Mouse (Mus musculus): ENCODE results near the gene Setd1a. TPM values are rescaled to one million over a fixed set of nuclear protein-coding genes. Genes with fewer than 3 reads are reported as not detected.
"Not testable (repeated sequence)": the region's sequence is repeated elsewhere in the genome, so short reads cannot be mapped to it uniquely, and the experiment has no call there.

The Setd1a gene
- total RNA-seq, 2 experiments from 2014 or later: 46.2 to 47.4 TPM

DNA sequence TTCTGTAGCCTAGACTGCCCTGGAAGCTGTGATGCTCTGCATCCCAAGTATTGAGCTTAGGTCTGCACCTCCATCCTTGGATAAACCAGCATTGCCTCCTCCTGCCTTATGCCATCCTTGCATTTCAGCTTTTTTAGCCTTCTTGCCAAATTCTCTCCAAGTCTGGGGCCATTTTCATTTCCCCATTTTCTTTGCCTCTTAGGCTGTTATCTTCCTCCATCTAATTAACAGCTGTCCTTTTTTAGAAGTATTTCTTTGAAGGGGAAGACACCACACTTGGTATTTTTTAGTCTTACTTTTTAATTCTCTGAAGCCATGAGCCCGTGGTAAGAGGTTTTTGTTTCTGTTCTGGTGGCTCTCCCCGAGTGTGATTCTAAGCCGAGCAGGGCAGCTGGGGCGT lies 12.8 kb upstream of the Setd1a start:
- intact Hi-C loops (cut with DNase I): no loop called here
- no peak for DNase-seq

DNA sequence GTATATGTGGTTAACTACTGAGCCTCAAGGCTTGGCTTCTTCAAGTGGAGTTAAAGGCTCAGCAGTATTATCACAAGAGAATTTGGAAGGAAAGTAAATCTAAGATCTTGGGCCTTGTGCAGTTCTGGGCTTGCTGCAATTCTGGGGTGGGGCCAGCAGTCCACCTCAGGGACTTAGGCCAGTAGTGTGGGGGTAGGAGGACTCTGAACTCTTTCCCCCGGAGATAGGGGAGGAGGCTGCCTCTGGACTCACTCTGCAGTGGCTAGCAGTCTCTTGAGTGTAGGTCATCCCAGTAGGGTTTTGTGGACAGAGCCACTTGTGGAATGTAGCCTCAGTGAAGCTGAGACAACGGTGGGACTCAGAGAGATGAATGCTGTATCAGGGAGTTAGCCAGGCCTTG lies 10.7 kb upstream of the Setd1a start:
- no peak for DNase-seq
- intact Hi-C loops (cut with DNase I): no loop called here

DNA sequence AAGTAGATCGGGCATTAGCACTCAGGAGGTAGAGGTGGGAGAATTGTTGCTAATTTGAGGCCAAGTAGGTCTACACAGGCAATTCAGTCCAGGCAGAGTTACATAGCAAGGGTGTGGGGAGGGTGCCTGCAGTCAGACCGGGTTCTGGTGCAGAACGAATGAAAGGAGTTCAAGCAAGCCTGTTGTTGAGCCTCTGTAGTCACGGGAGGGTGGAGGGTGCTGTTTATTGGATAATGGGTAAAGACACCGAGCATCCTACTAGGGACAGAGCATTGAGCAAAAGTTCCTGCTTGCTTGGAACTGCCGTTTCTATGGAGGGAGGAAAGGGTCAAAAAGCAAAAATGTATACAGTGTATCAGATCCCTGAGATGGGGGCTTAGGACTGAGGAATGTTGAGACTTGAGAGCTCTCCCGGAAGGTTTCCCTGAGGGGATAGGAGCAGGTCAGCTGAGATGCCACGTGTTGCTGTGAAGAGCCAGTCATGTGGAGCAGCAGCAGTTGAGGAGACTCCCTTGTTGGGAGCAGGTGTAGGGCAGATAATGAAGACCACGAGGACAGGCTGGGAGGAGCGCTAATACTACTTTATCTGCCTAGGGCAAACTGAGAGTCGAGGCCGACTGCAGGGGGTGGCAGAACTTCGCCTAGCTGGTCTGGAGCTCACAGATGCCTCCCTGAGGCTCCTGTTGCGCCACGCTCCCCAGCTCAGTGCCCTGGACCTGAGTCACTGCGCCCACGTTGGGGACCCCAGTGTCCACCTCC lies 9.4 kb upstream of the Setd1a start:
- no peak for DNase-seq
- intact Hi-C loops (cut with DNase I): no loop called here

DNA sequence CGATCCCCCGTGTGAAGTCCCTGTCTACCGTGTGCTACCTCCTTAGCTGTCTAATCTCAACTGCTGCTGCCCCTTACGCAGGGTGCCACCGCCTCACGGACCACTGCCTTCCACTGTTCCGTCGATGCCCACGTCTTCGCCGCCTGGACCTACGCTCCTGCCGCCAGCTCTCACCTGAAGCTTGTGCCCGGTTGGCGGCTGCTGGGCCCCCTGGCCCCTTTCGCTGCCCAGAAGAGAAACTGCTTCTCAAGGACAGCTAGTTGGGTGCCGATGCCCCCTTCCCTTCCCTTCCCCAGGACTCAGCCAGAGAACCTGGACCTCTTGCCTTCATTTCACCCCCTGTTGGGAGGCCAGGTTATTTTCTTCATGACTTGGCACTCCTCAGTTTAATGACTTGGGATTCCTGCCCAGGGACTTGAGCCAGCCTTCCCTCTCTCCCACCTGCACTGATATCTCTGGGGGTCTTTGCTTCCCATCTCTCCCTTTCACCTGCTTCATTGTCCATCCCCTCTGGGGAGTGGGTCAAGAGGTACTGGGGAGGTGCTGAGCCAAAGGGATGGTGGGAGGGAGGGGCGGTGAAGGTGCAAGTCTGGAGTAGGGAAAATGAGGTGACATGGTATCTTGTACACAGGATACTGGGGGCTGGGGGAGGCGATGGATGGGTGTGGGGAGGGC lies 8.7 kb upstream of the Setd1a start:
- DNase-seq: no peak
- intact Hi-C loops (cut with DNase I): no loop called here

DNA sequence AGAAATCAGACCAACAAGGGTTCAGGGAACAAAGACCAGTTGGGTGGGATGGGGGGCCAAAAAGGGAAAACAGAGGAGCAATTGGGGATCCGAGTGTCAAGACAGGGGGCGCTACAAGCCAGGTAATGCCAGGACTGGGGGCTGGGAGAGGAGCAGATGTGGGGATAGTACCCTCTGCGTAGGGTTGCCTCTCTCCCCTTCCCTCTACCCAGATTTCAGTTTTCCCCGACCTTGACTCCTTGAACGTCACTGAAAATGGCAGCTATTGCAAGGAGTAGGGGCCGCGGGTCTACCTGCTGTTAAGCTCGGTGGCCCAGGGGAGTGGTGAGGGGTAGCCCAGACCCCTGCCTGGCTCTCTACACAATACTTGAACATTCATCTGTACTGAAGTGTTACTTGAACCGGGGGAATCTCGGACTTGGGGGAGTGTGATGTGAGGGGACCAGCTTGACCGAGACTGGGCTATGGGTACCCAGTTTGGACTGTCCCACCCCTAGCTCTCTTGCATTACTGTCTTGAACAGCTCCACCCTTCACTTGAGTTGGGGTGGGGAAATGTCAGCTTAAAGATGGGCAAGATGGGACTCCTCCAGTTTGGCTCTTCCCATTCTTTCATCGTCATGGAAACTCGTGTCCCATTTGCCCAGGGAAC lies 8.0 kb upstream of the Setd1a start:
- intact Hi-C loops (cut with DNase I): no loop called here
- DNase-seq: peak; percentile 18

DNA sequence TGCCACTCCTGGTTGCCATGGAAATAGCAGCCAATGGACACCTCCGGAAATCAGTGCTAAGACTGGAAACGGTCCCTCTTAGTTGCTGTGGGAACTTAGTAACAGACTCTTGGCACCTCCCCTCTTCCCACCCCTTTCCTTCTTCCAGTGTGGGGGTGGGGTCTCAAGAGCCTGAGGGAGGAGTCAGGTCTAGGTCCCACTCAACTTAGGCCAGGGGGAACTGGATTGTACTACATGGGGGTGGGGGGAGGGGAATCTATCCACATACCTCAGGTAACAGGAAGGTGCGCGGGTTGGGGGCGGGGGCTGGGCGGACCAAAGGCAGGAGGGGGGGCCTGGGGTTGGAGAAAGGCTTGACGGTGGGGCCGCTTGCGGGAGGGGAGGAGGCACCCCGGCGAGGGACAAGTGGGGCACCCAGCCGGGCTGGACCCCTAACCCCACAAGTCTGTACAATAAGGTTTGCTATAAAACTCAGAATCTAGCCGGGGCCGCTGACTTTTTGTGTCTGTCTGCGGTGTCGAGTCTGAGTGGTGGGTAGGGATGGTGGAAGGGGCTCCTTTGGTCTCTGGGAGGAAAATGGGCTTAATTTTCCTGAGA lies 7.4 kb upstream of the Setd1a start:
- peak; percentile 91 for DNase-seq
- intact Hi-C loops (cut with DNase I): no loop called here

DNA sequence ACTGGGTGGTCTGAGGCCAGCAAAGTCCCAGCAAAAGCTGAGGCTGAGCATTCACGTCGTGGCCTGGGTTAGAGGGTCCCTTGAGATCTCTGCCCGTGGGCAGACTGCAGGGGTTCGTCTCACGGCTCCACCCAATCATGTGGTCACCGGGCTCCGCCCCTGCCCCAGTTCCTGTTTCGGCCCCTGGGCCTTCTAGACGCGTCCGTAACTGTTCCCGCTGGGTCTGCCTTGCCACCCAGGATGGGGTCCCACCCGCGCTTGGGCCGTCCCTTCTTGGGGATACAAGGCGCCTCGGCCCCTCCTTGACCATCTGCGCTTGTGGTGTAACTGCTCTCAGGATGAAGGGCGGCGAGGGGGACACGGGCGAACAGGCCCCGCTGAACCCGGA lies 6.8 kb upstream of the Setd1a start, which contains the start of gene Orai3:
Orai3 (plus strand) TSS at position 165 of the 388 bp plus-strand sequence.
- intact Hi-C loops (cut with DNase I): no loop called here
- DNase-seq: peak; percentile 76

DNA sequence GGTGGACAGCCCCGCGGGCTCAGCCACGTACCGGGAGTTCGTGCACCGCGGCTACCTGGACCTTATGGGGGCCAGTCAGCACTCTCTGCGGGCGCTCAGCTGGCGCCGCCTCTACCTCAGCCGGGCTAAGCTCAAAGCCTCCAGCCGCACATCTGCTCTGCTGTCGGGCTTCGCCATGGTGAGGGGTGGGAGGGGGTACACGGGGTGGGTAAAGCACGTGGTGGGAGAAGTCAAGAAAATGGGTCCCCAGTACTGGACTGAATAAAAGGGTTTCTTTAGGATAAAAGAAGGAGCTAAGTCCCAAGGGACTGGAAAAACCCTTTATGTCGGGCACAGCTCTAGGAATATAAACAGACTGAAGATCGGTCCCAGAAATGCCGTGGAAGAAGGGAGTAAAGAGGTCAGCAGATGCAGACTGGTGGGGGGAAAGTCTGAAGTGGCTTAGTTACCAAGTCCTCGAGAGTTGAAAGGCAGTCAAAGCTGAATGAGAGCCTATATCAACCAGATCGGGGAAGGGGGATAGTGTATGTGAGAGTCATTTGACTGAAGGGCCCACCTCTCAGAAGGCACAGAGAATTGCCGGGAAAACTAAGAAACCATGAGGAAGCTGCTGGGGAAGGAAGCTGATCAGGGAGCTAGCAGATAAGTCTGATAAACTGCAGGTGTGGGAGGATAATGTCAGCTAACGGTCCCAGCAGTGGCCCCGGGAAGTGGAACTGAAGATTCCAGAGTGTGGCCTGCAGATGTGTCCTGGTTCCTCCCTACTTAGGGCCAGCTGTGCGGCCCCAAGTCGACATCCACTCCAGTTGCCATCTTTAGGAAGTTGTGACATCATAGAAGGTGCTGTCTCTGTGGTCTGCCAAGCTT lies 6.2 kb upstream of the Setd1a start:
- intact Hi-C loops (cut with DNase I): no loop called here

DNA sequence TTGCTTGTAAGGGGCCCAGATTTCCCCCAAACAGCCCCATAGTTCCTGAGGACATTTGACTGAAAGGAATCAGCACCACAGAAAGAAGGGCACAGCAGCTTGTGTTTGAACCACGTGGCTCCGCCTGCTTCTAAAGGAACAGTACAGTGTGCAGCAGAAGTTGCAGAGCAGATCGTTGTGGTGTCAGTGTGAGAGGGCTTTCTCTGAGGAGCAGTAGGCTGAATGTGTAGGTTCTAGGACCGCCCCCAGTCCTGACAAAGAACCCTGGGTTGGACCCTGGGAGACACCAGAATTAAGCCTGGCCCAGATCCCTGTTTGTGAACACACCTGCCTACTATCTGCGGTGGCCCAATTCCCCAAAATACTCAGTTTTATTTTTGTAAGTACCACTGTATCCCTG lies 5.2 kb upstream of the Setd1a start:
- intact Hi-C loops (cut with DNase I): no loop called here
- DNase-seq: no peak

More for the DNA sequence above, 6.2 kb upstream of the Setd1a start:
- no peak for DNase-seq

DNA sequence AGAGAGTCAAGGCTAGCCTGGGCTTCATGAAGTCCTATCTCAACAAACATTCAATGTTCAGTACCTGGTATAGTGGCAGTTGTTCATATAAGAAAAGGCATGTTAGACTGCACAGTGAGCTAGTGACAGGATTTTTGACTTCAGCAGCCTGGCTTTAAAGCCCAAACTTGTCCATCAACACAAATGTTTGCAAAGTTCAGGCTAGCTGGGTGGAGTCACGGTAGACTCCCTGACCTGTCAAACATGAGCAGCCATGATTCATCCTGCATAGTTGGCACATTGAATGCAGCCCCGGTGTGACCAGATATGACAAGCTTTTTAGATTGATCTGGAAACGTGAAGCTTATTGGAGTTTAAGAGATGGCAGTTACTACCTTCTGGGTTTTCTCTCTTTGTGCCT lies 4.4 kb upstream of the Setd1a start:
- intact Hi-C loops (cut with DNase I): no loop called here
- no peak for DNase-seq

DNA sequence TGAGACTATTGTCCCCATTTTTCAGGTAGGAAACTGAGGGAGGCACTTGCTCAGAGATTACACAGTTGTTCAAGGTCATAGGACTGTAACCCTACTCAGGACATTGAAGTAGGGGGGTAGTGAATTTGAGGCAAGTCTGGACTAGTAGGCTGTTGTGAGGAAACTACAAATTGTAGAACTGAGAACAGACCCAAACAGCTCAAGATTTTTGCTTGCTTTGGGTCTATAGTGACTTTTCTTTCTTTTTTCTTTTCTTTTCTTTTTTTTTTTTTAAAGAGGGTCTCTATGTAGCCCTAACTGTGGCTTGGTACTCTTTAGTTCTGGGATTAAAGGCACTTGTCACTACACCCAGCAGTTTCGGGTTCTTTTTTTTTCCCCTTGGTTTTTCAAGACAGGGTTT lies 3.9 kb upstream of the Setd1a start:
- intact Hi-C loops (cut with DNase I): no loop called here

DNA sequence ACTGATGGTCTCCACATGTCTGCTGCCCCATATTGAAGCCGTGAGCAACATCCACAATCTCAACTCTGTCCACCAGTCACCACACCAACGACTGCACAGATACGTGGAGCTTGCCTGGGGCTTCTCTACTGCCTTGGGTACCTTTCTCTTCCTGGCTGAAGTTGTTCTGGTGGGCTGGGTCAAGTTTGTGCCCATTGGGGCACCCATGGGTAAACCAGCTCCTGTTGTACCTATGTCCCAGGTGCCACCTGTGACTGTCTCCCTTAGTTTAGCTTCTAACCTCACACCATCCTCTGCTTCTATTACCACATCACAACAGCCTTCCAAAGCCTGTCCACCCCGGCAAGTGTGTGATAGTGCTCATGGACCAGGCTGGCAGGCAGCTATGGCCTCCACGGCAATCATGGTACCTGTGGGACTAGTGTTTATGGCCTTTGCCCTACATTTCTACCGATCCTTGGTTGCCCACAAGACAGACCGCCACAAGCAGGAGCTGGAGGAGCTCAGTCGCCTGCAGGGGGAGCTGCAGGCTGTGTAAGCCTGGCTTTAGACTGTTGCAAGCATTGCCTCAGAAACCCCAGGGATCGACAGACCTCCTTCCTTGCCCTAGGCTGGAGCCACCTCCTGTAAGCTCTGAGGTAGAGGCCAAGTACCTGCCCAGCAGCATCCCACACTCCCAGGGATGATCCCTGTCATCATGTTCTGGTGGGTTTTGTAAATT lies 2.6 kb upstream of the Setd1a start:
- DNase-seq: peak; percentile 71
- intact Hi-C loops (cut with DNase I): no loop called here

More for the DNA sequence above, 3.9 kb upstream of the Setd1a start:
- no peak for DNase-seq

DNA sequence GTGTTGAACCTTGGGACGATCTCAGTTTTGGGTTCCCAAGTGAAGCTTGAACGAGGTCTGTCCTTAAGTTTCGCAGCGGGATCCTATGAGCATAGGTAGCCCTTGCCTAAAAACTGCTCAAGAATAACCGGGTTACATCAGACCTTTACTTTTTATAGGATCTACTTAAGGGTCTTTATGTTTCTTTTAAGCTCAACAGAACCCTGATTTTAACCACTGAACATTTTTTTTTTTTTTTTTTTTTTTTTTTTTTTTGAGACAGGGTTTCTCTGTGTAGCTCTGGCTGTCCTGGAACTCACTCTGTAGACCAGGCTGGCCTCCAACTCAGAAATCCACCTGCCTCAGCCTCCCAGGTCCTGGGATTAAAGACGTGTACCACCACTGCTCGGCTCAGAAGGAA lies 633 bp upstream of the Setd1a start:
- DNase-seq; intact Hi-C loops (cut with DNase I): not testable (repeated sequence)

DNA sequence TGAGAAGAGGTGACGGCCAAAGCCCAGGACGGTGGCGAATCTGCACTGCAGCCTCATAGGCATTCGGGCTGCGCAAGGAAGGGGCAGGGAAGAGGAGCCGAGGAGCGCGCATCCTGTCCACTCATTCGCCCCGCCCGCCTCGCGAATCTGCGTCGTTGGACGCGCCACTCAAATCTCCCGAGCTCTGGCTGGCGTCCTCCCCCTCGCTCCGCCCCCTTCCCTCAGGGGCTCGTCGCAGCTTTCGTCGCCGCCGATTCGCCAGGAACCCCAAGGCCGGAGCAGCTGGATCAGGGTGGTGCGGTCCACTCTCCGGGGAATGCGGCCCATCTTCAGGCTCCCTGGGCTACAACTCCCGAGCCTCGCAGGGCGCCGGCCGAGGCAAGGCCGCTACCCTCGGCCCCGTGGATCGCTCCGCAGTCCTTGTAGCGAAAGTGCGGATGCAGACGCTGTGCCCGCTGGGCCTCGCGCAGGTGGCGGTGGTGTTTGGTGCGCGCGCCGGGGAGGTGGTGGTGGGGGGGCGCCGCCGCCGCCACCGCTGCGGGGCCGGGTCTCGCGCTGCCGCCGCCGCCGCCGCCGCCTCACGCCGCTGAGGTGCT lies 506 bp downstream of the Setd1a start:
- intact Hi-C loops (cut with DNase I): no loop called here
- peak; percentile 98 for DNase-seq

DNA sequence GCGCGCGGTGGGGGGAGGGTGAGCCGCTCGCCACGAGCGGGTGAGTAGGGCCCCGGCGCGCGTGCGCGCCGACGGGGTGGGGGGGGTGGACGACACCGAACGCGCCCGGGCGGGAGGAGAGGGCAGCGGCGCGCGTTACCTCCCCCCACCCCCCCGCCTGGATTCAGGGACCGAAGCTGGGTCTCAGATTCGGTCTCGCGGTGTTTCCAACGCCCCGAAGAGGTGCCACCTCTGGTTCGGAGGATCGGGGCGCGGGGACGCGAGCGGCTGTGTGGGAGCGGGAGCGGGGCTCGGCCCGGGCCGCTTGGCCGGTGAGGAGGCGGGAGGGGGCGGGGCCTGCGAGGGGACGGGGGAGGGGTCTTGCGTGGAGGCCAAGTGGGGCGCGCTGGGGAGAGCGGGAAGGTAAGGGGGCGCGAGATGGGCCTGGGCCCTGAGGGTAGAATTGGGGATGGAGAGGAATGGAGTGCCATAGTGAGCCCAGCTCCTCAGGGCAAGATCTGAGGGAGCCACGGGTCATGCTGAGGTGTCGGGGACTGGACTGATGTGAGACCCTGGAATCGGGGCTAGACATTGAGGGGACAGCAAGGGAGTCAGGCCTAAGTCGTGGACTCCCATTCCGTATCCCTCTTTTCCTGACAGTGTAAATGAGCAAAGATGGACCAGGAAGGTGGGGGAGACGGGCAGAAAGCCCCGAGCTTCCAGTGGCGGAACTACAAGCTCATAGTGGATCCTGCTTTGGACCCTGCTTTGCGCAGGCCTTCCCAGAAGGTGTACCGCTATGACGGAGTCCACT lies 1.2 kb downstream of the Setd1a start:
- intact Hi-C loops (cut with DNase I): no loop called here

DNA sequence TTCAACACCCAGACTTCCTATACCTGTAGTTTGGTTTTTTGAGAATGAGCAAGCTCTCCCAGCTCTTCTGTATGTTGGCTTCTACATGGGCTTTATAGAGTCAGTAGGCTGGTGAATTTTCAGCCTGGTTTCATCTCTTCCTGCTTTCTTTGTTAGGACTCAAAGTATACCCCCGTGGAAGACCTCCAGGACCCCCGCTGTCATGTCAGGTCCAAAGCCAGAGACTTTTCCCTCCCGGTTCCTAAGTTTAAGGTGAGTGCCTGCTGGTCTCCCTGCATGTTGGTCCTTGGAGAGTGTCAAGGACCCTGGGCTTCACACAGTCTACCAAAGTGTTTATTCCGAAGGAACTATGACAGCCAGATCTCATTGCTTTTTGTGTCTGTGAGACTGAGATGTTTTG lies 1.9 kb downstream of the Setd1a start:
- DNase-seq: no peak
- intact Hi-C loops (cut with DNase I): no loop called here

More for the DNA sequence above, 1.2 kb downstream of the Setd1a start:
- DNase-seq: peak; percentile 72

DNA sequence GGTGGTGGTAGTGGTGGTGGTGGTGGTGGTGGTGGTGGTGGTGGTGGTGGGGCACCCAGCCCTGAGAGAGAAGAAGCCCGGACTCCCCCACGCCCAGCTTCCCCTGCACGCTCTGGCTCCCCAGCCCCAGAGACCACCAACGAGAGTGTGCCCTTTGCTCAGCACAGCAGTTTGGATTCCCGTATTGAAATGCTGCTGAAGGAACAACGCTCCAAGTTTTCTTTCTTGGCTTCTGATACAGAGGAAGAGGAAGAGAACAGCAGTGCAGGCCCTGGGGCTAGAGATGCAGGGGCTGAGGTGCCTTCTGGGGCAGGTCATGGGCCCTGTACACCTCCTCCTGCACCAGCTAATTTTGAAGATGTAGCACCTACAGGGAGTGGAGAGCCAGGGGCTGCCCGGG lies 8.8 kb downstream of the Setd1a start, which contains the start of gene Gm49388:
Gm49388 (plus strand) TSS at position 301 of the 400 bp plus-strand sequence.
- intact Hi-C loops (cut with DNase I): loop anchor here (10.0 kb wide), 1 partner anchor 261 kb away; no protein-coding TSS in a partner anchor
- no peak for DNase-seq

DNA sequence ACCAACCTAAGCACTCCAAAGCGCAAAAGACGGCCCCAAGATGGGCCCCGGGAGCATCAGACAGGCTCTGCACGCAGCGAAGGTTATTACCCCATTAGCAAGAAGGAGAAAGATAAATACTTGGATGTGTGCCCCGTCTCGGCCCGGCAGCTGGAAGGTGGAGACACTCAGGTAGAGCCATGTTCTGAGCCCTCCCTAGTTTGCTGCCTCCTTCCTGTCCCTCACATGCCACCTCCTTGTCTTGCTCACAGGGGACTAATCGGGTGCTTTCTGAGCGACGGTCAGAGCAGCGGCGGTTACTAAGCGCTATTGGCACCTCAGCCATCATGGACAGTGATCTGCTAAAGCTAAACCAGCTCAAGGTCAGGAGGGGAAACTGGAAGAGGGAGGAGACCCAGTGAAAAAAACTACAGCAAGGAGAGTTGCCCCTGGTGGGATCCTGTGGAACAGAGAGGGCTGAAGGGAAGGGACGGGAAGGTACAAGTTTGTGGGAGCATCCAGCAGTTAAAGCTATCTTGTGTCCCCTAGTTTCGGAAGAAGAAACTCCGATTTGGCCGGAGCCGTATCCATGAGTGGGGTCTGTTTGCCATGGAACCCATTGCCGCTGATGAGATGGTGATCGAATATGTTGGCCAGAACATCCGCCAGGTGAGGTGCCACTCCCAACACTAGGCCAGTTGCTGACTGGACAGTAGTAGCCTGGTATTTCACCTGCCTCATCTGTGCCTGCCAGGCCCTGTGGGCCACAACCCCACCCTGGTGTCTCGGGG lies 20.8 kb downstream of the Setd1a start:
- intact Hi-C loops (cut with DNase I): no loop called here
- DNase-seq: no peak
